Mouse (Mus musculus) erythroblast, embryonic 14.5 days (primary cell): ENCODE measurements around the gene Fam168b.

Source experiments
- GATA1 ChIP-seq: IDR thresholded peaks from 2 replicates; pipeline ENCODE4 v1.6.1; 2012; ENCODE audit warnings: low read length, inconsistent platforms, mixed read lengths
- TAL1 ChIP-seq: IDR thresholded peaks from 3 replicates; pipeline ENCODE4 v1.6.1; 2012; ENCODE audit warnings: low read length, inconsistent platforms, mixed read lengths

DNA sequence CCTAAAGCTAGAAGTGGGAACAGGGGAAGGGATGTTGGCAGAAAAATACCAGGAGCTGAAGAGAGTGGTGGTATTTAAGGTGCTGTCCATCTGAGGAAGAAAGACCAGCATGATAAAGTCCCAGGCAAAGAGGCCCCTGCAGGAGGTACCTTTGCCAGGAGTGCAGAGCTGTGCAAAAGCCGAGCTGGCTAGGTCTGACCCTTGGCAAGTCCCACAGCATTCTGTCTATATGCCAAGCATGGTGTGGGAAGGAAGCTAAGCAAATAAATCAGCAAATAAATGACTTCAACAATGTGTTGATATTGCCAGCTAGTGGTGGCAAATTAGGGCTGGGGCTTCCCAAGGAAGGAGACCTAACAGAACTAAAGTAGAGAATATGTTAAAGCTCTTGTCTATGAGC is 76.0 kb downstream of the Fam168b start:
- no peak for TF ChIP-seq TAL1
- no peak for TF ChIP-seq GATA1
